Mouse (Mus musculus) kidney, postnatal 0 days (tissue): ENCODE results near the gene Fmnl2. TPM values are rescaled to one million over a fixed set of nuclear protein-coding genes. Genes with fewer than 3 reads are reported as not detected.

Source experiments
- ATAC-seq: fragments of 200-750 bp; cut with Nextera tagmentation; replicated peaks from 2 replicates; pipeline ENCODE4 v1.8.0; 2017; ENCODE audit warnings: low read depth, moderate number of reproducible peaks, moderate TSS enrichment, moderate library complexity; ENCODE audit not compliant: low FRiP score
- DNase-seq: peaks from one replicate; pipeline ENCODE4 v3.0.0-alpha.2; 2016; ENCODE audit warnings: low spot score
- H3K27ac ChIP-seq: fragments of 300-500 bp; sonication (generic); 2 replicates; pipeline ENCODE4 v1.5.1; 2014; ENCODE audit warnings: mild to moderate bottlenecking
- H3K27me3 ChIP-seq: fragments of 300-500 bp; sonication (generic); 2 replicates; pipeline ENCODE4 v1.6.1; 2014; ENCODE audit warnings: low read length, mixed read lengths; ENCODE audit not compliant: insufficient read depth
- H3K36me3 ChIP-seq: fragments of 300-500 bp; sonication (generic); 2 replicates; pipeline ENCODE4 v1.6.1; 2014; ENCODE audit warnings: low read length, mixed read lengths; ENCODE audit not compliant: insufficient read depth
- H3K4me1 ChIP-seq: fragments of 300-500 bp; sonication (generic); replicated peaks from 2 replicates; pipeline ENCODE4 v1.6.1; 2014; ENCODE audit warnings: antibody characterized with exemption, low read length, mixed read lengths; ENCODE audit not compliant: insufficient read depth
- H3K4me2 ChIP-seq: fragments of 300-500 bp; sonication (generic); 2 replicates; pipeline ENCODE4 v1.6.1; 2014; ENCODE audit warnings: mild to moderate bottlenecking, low read length, moderate library complexity, mixed read lengths
- H3K4me3 ChIP-seq: fragments of 300-500 bp; sonication (generic); replicated peaks from 2 replicates; pipeline ENCODE4 v1.5.1; 2014; ENCODE audit warnings: low read depth, low read length
- H3K9ac ChIP-seq: fragments of 300-500 bp; sonication (generic); 2 replicates; pipeline ENCODE4 v1.6.1; 2014; ENCODE audit warnings: low read depth, low read length
- H3K9me3 ChIP-seq: fragments of 300-500 bp; sonication (generic); replicated peaks from 2 replicates; pipeline ENCODE4 v1.6.1; 2016; ENCODE audit warnings: low read length, inconsistent platforms, mixed read lengths
- CTCF ChIP-seq: IDR thresholded peaks from 2 replicates; pipeline ENCODE4 v1.5.1; 2016; ENCODE audit warnings: antibody characterized with exemption, low read depth, mild to moderate bottlenecking, moderate library complexity
- WGBS: fragments of 180-500 bp; shearing (Covaris S2); extraction: QIAGEN DNeasy Blood & Tissue Kit; methylation state at CpG from one replicate; pipeline ENCODE4 v1.1.7; 2014; 5-methylcytosine and 5-hydroxymethylcytosine counted together
- polyA plus RNA-seq: library from polyadenylated mRNA; unstranded; fragments of >200 nt; fragmentation: Nextera tagmentation; extraction: Ambion mirVana; gene quantifications from 2 replicates; pipeline ENCODE4 v1.2.1, GENCODE M21; 2015

Fmnl2 gene
- polyA plus RNA-seq, 1 experiment from 2014 or later, result 8.5 TPM

DNA sequence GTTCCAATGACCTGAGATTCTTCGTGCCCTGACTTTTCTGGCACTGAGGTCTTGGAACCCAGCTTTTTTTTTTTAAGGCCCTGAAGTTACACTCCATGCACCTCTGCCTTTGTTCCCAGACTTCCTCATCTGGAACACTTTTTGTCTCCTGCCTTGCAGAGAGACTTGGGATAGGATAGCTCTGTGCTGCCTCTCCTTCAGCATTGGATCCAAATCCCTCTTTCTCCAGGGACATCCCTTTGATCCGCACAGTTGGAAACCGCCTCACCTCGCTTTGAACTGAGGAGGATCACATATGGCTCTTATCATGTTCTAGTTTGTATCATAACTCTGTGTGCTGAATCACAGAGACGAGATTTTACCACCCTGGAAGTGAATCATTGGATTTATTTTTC lies 172.8 kb downstream of the Fmnl2 start:
- no peak for DNase-seq
- H3K27ac ChIP-seq, result 0 out of 2 replicates have a peak overlapping the region, but pooled peaks have one; percentile 20
- H3K4me1 ChIP-seq, result peaks cover 12% of the 10 kb centered on the region; the same call in 1 of the 2 replicates
- TF ChIP-seq CTCF, result no peak
- H3K9me3 ChIP-seq, result no peaks in the 10 kb centered on the region
- no peaks in the 10 kb centered on the region for H3K36me3 ChIP-seq
- WGBS, result 59% methylated on average over 5 of the region's 5 CpGs
- H3K9ac ChIP-seq, result no peak overlapping the region
- H3K27me3 ChIP-seq, result no peaks in the 10 kb centered on the region
- no peak for ATAC-seq
- H3K4me3 ChIP-seq, result no peak overlapping the region
- H3K4me2 ChIP-seq, result no peak overlapping the region

DNA sequence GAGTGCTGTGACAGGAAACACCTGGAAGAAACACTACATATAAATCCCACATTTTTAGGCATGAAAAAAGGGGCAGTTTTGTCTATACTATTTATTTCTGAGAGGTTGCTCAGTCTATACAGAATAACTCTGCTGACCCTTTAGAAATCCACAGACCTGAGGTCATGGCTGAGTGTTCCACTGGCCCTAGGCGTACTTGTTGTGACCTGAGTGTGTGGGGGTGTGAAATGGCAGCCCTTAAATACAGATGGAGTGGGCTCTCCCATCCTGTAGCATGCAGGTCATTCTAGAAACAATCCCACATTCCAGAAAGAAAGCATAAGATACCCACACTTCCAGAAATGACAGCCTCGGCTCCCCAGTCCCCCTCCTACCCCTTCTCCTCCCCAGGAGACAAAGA lies 180.6 kb downstream of the Fmnl2 start:
- H3K27ac ChIP-seq, result no peak overlapping the region
- TF ChIP-seq CTCF, result no peak
- no peak overlapping the region for H3K4me3 ChIP-seq
- H3K36me3 ChIP-seq, result no peaks in the 10 kb centered on the region
- no peak overlapping the region for H3K4me2 ChIP-seq
- no peak overlapping the region for H3K9ac ChIP-seq
- ATAC-seq (no peak), DNase-seq (no peak)
- H3K9me3 ChIP-seq, result no peaks in the 10 kb centered on the region
- WGBS, result 31% methylated on average over 2 of the region's 2 CpGs
- no peaks in the 10 kb centered on the region for H3K4me1 ChIP-seq
- no peaks in the 10 kb centered on the region for H3K27me3 ChIP-seq

DNA sequence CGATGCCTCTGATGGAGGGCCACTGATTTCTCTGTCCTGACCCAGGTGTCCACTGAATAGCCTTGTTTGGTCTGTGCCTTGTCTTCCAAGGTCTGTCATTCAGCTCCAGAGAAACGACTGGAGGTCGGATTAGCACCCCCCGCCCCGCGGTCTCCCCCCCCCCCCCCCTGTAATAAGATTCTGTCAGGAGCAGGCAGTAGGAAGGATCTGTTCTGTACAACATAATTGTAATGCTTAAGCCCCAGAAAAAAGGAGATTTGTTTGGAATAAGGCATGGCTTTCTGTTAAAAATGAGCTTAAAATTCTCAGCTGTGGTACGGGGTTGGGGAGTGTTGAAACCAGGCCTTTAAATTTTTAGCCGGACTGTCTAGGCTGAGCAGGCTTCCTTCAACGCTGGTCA lies 181.1 kb downstream of the Fmnl2 start:
- no peak overlapping the region for H3K27ac ChIP-seq
- H3K27me3 ChIP-seq, result no peaks in the 10 kb centered on the region
- H3K36me3 ChIP-seq, result no peaks in the 10 kb centered on the region
- H3K9ac ChIP-seq, result no peak overlapping the region
- TF ChIP-seq CTCF, result no peak
- H3K4me2 ChIP-seq, result no peak overlapping the region
- no peak overlapping the region for H3K4me3 ChIP-seq
- ATAC-seq, result no peak
- 35% methylated on average over 9 of the region's 9 CpGs for WGBS
- no peak for DNase-seq
- H3K4me1 ChIP-seq, result no peaks in the 10 kb centered on the region
- H3K9me3 ChIP-seq, result no peaks in the 10 kb centered on the region

- Histone ChIP-seq H3K9me3 (no peaks in the 10 kb centered on the region), H3K36me3 (0 out of 2 replicates have a peak, but pooled peaks cover 5% of the 10 kb centered on the region), H3K27me3 (no peaks in the 10 kb centered on the region), H3K9ac (no peak overlapping the region), H3K4me3 (no peak overlapping the region), H3K27ac (no peak overlapping the region), H3K4me1 (no peaks in the 10 kb centered on the region), H3K4me2 (no peak overlapping the region)
- ATAC-seq (no peak), DNase-seq (no peak)
- WGBS, result 69% methylated on average over 6 of the region's 6 CpGs
- no peak for TF ChIP-seq CTCF
Observed at GRCm38 (mm10) chr2:53047031-53047430, 189.4 kb downstream of the Fmnl2 start.

GRCm38 (mm10) chr2:53047749-53048387 lies 190.2 kb downstream of the Fmnl2 start:
- TF ChIP-seq CTCF, result no peak
- H3K4me3 ChIP-seq, result no peak overlapping the region
- ATAC-seq, result no peak
- H3K27me3 ChIP-seq, result no peaks in the 10 kb centered on the region
- no peak for DNase-seq
- H3K9ac ChIP-seq, result no peak overlapping the region
- H3K9me3 ChIP-seq, result no peaks in the 10 kb centered on the region
- H3K4me1 ChIP-seq, result no peaks in the 10 kb centered on the region
- WGBS, result 91% methylated on average over 1 of the region's 1 CpGs
- H3K27ac ChIP-seq, result no peak overlapping the region
- 0 out of 2 replicates have a peak, but pooled peaks cover 5% of the 10 kb centered on the region for H3K36me3 ChIP-seq
- no peak overlapping the region for H3K4me2 ChIP-seq

DNA sequence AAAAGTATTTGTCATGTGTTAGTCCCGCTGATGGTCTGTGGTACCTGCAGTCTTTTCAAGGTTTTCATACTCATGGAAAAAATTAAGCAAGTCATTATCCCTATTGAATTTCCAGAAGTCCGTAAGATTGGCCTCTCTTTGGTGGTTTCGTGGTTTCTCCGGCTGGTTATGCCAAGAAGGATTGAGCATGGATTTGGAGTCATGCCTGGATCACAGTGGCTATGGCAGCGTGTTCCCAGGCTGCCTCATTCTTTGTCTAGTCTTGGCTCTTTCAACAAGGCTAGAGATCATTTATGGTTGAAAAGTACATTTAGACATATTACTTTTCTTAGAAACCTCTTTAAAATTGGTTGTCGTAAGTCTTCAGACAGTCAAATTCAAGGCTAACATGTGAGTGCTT lies 192.7 kb downstream of the Fmnl2 start:
- Histone ChIP-seq H3K4me2 (no peak overlapping the region), H3K4me1 (no peaks in the 10 kb centered on the region), H3K9ac (no peak overlapping the region), H3K9me3 (no peaks in the 10 kb centered on the region), H3K36me3 (0 out of 2 replicates have a peak, but pooled peaks cover 9% of the 10 kb centered on the region), H3K27me3 (no peaks in the 10 kb centered on the region), H3K4me3 (no peak overlapping the region), H3K27ac (no peak overlapping the region)
- 93% methylated on average over 6 of the region's 6 CpGs for WGBS
- TF ChIP-seq CTCF, result no peak
- DNase-seq (no peak), ATAC-seq (no peak)

DNA sequence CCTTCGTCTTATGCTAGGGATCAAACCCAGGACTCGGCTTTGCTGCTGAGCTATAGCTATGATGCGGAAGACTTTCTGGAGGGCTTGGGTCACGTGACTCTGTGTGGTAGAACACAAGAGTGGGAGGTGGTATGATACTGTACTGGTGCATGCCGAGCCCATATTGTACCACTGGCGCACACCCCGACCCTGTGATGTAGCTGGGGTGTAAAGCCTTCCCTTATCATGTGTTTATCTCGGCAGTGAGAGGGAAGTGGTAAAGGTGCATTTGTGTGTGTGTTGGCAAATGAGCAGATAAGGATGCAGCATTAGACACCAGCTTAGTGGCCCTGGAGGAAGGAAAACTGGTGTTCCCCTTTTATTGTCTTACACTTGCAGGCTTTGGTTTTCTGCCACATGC lies 193.8 kb downstream of the Fmnl2 start:
- H3K4me2 ChIP-seq, result no peak overlapping the region
- H3K36me3 ChIP-seq, result 0 out of 2 replicates have a peak, but pooled peaks cover 9% of the 10 kb centered on the region
- no peak overlapping the region for H3K9ac ChIP-seq
- DNase-seq, result no peak
- WGBS, result 79% methylated on average over 8 of the region's 8 CpGs
- H3K27ac ChIP-seq, result no peak overlapping the region
- no peak for TF ChIP-seq CTCF
- H3K4me1 ChIP-seq, result no peaks in the 10 kb centered on the region
- H3K9me3 ChIP-seq, result no peaks in the 10 kb centered on the region
- no peaks in the 10 kb centered on the region for H3K27me3 ChIP-seq
- ATAC-seq, result no peak
- no peak overlapping the region for H3K4me3 ChIP-seq
